Mouse (Mus musculus) embryonic facial prominence, embryonic 10.5 days (tissue): Measurements from ENCODE around the gene Opcml. TPM values are rescaled to one million over a fixed set of nuclear protein-coding genes. Genes with fewer than 3 reads are reported as not detected.
A peak's percentile ranks its signal among the peaks of the same experiment; 100 is the strongest.

Experiments used
- DNase-seq: peaks from one replicate; pipeline ENCODE4 v3.0.0-alpha.2; 2017; ENCODE audit warnings: low spot score
- H3K27ac ChIP-seq: fragments of 300-500 bp; sonication (generic); replicated peaks from 2 replicates; pipeline ENCODE4 v1.5.1; 2016; ENCODE audit warnings: mild to moderate bottlenecking
- H3K27me3 ChIP-seq: fragments of 300-500 bp; sonication (generic); replicated peaks from 2 replicates; pipeline ENCODE4 v1.6.1; 2016; ENCODE audit warnings: low read depth, mild to moderate bottlenecking; ENCODE audit not compliant: poor library complexity, severe bottlenecking
- H3K36me3 ChIP-seq: fragments of 300-500 bp; sonication (generic); replicated peaks from 2 replicates; pipeline ENCODE4 v1.6.1; 2016; ENCODE audit warnings: mild to moderate bottlenecking, moderate library complexity
- H3K4me1 ChIP-seq: fragments of 300-500 bp; sonication (generic); 2 replicates; pipeline ENCODE4 v1.6.1; 2016
- H3K4me3 ChIP-seq: fragments of 300-500 bp; sonication (generic); 2 replicates; pipeline ENCODE4 v1.5.1; 2016; ENCODE audit warnings: mild to moderate bottlenecking, moderate library complexity
- H3K9me3 ChIP-seq: fragments of 300-500 bp; sonication (generic); 2 replicates; pipeline ENCODE4 v1.6.1; 2016; ENCODE audit warnings: mild to moderate bottlenecking
- WGBS: fragments of 180-500 bp; shearing (Covaris S2); methylation state at CpG from one replicate; pipeline ENCODE4 v1.1.7; 2016; 5-methylcytosine and 5-hydroxymethylcytosine counted together
- polyA plus RNA-seq: library from polyadenylated mRNA; unstranded; fragments of >200 nt; fragmentation: Nextera tagmentation; extraction: Ambion mirVana; gene quantifications from 2 replicates; pipeline ENCODE4 v1.2.1, GENCODE M21; 2016

Gene Opcml
- polyA plus RNA-seq, 1 experiment from 2014 or later, result 0.52 TPM

DNA sequence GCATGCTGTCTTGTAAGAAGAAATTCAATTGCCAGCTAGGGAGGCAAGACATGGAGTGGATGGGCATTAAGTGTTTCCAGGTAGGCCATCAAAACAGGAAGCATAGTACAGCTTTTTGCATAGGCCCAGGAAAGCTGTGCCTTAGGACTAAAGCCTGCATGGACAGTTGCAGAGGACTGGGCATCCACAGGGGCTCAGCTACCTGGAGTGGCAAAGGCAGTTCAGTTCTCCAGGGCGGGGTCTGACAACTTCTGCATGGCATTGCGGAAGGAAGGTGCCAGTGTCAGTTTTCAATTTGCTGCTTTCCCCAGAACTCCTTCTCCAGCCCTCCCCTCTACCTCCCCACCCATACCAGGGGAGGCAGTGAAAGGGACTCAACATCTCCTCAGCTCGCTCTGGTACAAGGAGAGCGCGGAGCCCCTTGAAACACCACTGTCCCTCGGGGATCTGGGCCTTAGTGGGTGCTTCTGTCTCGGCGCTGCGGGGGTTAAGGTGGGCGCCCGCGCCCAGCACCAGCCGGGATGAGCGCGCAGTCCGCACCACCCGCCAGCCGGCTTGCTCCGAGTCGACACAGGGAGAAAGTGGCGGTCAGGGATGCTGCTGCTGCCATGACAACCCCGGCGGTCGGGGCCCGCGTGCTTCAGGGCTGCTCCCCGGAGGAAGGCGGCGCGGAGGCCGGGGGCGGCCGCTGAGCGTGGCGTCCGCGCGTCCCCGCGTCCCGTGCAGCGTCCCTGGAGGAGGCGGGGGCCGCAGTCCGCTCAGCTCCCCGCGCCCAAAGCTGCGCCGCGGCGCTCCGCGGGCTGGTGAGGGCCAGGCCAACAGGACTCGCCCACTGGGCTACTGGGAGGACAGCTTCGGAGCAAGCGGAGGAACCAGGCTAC, 612.4 kb downstream of the Opcml start:
- Histone ChIP-seq H3K4me1 (peaks cover 22% of the 10 kb centered on the region), H3K4me3 (peak overlapping the region; percentile 71), H3K36me3 (no peaks in the 10 kb centered on the region), H3K27ac (peak overlapping the region; percentile 74), H3K9me3 (no peaks in the 10 kb centered on the region), H3K27me3 (peaks cover 57% of the 10 kb centered on the region)
- under 1% methylated on average over 56 of the region's 56 CpGs for WGBS
- DNase-seq, result peak; percentile 74

DNA sequence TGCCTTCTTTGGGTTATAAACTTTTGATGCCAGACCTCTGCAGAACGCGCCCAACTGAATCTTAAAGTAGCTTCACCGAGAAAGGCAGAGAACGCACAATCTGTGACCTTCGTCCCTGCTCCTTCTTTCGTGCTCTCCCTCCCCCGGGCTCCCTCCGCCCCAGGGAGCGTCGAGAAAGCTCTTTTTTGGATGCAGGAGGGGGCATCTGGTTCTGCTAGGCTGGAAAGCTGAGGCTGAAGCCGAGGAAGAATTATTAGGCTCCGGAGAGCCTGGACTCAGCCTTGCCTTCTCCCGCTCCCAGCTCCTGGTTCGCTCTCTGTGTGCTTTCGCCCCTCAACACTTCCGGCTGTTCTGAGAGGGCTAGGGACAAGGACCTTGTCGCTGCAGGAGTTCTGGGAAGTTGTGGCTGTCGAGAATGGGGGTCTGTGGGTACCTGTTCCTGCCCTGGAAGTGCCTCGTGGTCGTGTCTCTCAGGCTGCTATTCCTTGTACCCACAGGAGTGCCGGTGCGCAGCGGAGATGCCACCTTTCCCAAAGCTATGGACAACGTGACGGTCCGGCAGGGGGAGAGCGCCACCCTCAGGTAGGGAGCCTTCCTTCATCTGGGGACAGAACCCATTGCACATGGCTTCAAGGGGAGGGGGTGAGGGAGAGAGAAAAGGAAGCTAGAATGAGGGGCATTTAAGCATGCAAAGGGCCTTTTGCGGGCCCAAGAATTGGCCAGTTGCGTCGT, 613.4 kb downstream of the Opcml start:
- WGBS, result 2% methylated on average over 30 of the region's 30 CpGs
- Histone ChIP-seq H3K9me3 (no peaks in the 10 kb centered on the region), H3K36me3 (no peaks in the 10 kb centered on the region), H3K27me3 (peaks cover 57% of the 10 kb centered on the region), H3K27ac (peak overlapping the region; percentile 74; the same call in 1 of the 2 replicates), H3K4me3 (peak overlapping the region; percentile 71), H3K4me1 (peaks cover 22% of the 10 kb centered on the region)
- DNase-seq, result peak; percentile 75

DNA sequence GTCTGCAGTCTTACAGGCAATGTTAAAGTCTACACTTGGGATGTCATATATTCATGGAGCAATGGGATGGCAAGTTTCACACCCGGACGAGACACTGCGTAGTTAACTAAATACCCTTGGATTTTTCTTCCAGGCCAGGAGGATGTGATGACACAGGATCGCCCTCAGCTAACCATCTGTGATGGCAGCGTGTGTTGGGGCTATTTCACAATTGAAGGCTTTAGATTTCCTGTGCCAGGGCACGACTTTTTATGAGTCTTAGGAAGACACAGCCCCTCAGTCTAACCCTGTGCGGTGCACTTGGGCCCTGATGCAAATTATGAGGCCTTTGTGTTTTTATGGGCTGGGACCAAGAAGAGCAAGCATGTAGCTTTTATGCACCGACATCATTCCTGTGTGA, 614.0 kb downstream of the Opcml start:
- Histone ChIP-seq H3K27me3 (peaks cover 57% of the 10 kb centered on the region), H3K27ac (no peak overlapping the region), H3K4me3 (peak overlapping the region; percentile 71; the same call in 1 of the 2 replicates)

DNA sequence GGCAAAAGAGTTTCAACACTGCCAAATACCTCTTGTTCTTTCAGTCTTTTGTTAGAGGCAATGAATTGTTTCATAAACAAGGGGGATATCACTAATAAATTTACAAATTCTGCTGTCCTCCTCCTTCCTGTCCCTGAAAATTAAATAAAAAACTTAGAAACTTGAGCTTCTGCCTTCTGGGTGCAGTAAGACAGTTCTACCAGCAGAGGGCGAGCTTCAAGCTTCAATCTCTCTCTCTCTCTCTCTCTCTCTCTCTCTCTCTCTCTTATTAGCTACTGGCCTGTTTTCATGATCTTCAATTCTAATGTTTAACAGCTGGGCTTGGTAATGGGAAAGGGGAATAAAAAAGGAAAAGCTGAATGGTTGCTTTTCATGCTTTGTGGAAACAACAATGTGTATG, 615.2 kb downstream of the Opcml start:
- 0% methylated on average over 1 of the region's 1 CpGs for WGBS
- DNase-seq, result peak; percentile 42
- H3K27ac ChIP-seq, result no peak overlapping the region
- peaks cover 22% of the 10 kb centered on the region for H3K4me1 ChIP-seq
- no peaks in the 10 kb centered on the region for H3K36me3 ChIP-seq
- H3K9me3 ChIP-seq, result no peaks in the 10 kb centered on the region
- no peak overlapping the region for H3K4me3 ChIP-seq
- H3K27me3 ChIP-seq, result peaks cover 47% of the 10 kb centered on the region

More for the DNA sequence above, 614.0 kb downstream of the Opcml start:
- H3K9me3 ChIP-seq, result no peaks in the 10 kb centered on the region
- WGBS, result 71% methylated on average over 8 of the region's 8 CpGs
- DNase-seq, result no peak
- peaks cover 22% of the 10 kb centered on the region for H3K4me1 ChIP-seq
- no peaks in the 10 kb centered on the region for H3K36me3 ChIP-seq

DNA sequence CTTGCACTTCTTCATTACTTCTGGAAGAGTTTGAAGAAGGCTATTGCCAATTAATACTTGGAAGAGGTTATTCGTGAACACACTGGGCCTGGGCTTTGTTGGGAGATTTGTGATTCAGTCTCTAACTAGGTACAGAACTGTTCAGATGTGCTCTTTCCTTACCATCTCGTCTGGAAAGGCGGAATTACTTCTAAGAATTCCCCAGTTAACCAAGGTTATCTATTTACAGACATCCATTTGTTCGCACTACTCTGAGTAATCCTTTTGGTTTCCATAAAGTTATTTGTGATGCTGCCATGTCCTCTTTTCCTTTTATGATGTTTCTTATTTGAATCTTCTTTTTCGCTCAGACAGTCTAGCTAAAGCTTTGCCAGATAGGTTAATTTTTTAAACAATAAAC, 630.2 kb downstream of the Opcml start:
- no peaks in the 10 kb centered on the region for H3K36me3 ChIP-seq
- no peak overlapping the region for H3K27ac ChIP-seq
- H3K4me1 ChIP-seq, result no peaks in the 10 kb centered on the region
- no peak for DNase-seq
- no peak overlapping the region for H3K4me3 ChIP-seq
- no peaks in the 10 kb centered on the region for H3K27me3 ChIP-seq
- 92% methylated on average over 5 of the region's 5 CpGs for WGBS
- H3K9me3 ChIP-seq, result no peaks in the 10 kb centered on the region

DNA sequence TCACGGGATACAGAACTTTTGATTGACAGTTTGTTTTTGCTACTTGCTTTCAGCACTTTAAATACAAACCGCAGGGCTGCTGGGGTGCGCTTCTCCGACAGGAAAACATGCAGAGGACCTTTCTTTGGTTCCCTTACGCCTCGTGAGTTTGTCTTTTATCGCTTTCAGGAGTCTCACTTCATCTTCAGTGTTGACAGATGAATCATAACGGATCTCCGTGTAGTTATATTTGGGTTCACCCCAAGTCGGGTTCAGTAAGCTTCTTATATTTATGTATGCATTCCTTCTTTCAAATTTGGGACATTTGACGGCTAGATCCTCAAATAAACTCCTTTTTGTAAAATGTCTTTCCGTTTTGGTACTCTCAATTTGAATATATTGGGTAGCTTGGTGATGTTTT, 632.8 kb downstream of the Opcml start:
- no peaks in the 10 kb centered on the region for H3K36me3 ChIP-seq
- no peaks in the 10 kb centered on the region for H3K9me3 ChIP-seq
- H3K4me1 ChIP-seq, result no peaks in the 10 kb centered on the region
- H3K27ac ChIP-seq, result no peak overlapping the region
- no peak for DNase-seq
- no peak overlapping the region for H3K4me3 ChIP-seq
- WGBS, result 54% methylated on average over 12 of the region's 12 CpGs
- H3K27me3 ChIP-seq, result peaks cover 7% of the 10 kb centered on the region; the same call in 1 of the 2 replicates

DNA sequence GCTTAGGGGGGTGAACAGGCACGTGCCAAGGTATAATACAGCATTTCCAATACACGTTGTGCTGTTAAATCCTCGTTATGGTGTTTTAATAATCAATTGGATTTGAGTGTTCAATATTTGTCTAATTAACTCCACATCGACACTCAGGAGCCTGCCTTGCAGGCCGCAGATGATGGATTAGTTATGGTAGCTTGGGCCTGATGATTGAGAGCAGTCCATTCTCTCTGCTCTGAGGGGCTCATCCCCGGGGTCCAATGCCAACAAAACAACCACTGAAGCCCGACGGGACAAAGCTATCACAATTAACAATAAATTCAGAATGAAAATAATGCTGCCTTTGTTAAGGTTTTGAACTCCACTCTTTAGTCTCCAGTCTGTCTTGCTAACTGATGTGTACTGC, 641.6 kb downstream of the Opcml start:
- H3K27me3 ChIP-seq, result peaks cover 11% of the 10 kb centered on the region; the same call in 1 of the 2 replicates

DNA sequence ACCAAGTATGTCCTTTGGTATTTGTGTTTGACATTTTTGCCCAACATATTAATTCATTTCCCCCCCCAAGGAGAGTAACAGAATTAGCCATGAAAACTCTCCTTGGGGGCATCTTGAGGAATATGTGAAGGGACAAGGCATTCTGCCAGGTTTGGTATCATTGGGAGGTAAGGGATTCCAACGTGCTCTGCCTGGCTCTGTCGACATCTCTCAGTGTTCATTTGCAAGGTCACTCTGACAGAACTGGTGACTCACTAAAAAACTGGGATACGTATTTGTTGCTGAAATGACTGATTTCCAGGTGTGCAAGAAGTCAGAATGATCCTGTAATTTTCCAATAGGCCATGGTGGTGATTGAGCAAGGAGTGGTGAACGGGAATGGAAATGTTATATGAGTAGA, 648.2 kb downstream of the Opcml start:
- no peaks in the 10 kb centered on the region for H3K27me3 ChIP-seq
- no peak overlapping the region for H3K27ac ChIP-seq
- WGBS, result 88% methylated on average over 4 of the region's 4 CpGs
- DNase-seq, result no peak
- no peaks in the 10 kb centered on the region for H3K9me3 ChIP-seq
- H3K36me3 ChIP-seq, result no peaks in the 10 kb centered on the region
- H3K4me1 ChIP-seq, result peaks cover 6% of the 10 kb centered on the region; the same call in 1 of the 2 replicates
- H3K4me3 ChIP-seq, result no peak overlapping the region

More for the DNA sequence above, 641.6 kb downstream of the Opcml start:
- H3K9me3 ChIP-seq, result no peaks in the 10 kb centered on the region
- DNase-seq, result no peak
- no peaks in the 10 kb centered on the region for H3K36me3 ChIP-seq
- no peak overlapping the region for H3K4me3 ChIP-seq
- no peaks in the 10 kb centered on the region for H3K4me1 ChIP-seq
- WGBS, result 37% methylated on average over 8 of the region's 8 CpGs
- H3K27ac ChIP-seq, result no peak overlapping the region

DNA sequence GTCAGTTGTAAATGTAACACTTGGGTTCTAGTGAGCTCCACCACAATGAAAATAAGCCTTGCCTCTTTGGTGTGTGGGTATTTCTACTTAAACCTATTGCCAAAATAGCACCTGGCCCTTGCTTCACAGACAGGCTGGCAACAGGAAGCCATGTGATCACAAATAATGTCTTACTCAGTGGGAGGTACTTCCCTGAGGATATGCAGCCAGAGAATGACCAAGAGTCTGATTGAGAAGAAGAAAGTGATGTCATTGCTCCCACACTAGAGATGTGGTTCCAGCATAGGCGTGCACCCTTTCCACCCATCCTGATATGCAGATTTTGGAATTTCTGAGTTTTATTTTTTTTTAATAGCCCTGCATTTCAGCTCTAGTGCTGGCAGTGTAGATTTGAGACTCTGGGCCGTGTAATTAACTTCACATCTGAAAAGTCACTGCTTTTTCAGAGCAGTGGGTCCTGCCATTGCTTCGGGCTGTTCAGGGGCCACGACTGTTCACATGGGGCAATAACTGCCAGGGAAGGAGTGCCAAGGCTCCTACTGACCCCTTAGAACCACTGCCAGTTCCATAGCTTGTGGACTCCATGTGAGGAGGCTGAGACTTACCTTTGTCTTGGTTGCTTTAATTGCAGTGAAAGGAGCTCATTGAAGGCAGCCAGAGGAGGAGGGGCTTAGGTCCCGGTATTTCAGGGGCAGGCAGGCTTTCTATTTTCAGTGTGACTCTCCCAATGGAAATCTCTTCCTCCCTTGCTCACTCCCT, 649.0 kb downstream of the Opcml start:
- no peak overlapping the region for H3K27ac ChIP-seq
- H3K4me3 ChIP-seq, result no peak overlapping the region
- no peaks in the 10 kb centered on the region for H3K36me3 ChIP-seq
- no peak for DNase-seq
- no peaks in the 10 kb centered on the region for H3K27me3 ChIP-seq
- H3K4me1 ChIP-seq, result peaks cover 6% of the 10 kb centered on the region; the same call in 1 of the 2 replicates
- H3K9me3 ChIP-seq, result no peaks in the 10 kb centered on the region
- WGBS, result 59% methylated on average over 5 of the region's 5 CpGs

DNA sequence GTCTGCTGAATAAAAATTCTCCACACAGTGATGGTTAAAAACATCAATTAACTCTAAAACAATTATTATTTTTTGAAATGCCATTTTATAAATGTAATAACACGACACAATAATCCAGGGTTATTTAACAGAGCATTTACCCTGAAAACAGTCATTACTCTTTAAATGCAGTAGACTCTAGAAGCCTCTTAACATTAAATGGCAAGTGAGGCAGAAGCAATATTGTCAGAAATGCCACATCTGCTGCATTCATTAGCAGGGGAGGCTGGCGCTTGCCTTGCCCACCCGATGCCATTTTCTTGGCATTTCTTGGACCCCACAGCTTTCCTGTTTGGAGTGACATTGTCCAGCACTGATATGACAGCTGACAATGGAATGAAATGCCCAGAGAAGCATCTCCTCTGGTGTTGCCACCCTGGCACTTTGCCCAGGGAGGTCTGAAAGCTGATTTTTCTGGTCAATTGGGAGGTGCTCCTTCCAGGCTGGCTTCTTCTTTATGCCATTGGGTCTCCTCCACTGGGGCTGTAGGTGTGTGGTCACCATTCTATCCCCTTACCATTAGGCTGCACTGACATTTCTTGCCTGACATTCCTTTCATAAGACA, 649.7 kb downstream of the Opcml start:
- WGBS, result 90% methylated on average over 3 of the region's 3 CpGs
- Histone ChIP-seq H3K4me1 (peaks cover 6% of the 10 kb centered on the region; the same call in 1 of the 2 replicates), H3K9me3 (no peaks in the 10 kb centered on the region), H3K36me3 (no peaks in the 10 kb centered on the region), H3K27ac (no peak overlapping the region), H3K27me3 (no peaks in the 10 kb centered on the region), H3K4me3 (no peak overlapping the region)
- DNase-seq, result no peak

DNA sequence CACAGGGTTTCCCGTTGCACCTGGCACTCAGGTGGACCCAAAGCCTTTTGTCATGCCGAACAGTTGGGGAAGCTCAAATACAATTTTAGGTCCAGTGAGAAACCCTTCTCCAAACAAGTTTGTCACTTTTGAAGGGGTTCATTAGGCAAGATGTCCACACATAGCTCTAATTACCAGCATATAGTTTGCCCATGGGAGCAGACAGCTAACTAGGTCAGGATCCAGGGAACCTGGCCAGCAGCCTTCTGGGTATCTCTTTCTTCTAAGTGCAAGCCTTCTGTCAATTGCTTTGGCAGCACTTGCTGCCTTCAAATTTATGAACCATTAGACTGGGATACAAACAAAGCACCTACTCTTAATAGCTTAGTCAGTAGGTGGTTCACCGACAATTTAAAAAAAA, 653.9 kb downstream of the Opcml start:
- Histone ChIP-seq H3K27ac (no peak overlapping the region), H3K4me1 (peaks cover 6% of the 10 kb centered on the region; the same call in 1 of the 2 replicates), H3K27me3 (no peaks in the 10 kb centered on the region), H3K9me3 (no peaks in the 10 kb centered on the region), H3K4me3 (no peak overlapping the region), H3K36me3 (no peaks in the 10 kb centered on the region)
- WGBS, result 83% methylated on average over 3 of the region's 3 CpGs
- no peak for DNase-seq

DNA sequence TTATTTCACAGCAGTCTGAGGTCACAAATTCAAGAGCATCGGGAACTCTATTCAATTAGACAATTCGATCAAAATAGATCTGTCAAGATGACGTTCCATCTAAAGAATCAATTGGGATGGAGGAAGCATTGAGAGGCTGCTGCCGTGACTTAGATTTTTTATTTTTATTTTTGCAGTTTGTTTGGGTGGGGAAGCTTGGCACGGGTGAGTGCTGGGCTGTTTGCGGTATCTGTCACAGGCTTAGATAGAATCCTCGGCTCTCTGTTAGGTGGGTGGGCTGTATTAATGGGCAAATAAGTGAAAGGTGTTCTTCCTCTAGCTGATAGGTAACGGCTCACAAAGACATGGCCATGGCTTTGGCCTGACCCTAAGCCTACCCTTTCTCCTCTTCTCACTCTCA, 654.4 kb downstream of the Opcml start:
- Histone ChIP-seq H3K9me3 (no peaks in the 10 kb centered on the region), H3K4me1 (peaks cover under 1% of the 10 kb centered on the region; the same call in 1 of the 2 replicates), H3K27me3 (no peaks in the 10 kb centered on the region), H3K27ac (no peak overlapping the region), H3K4me3 (no peak overlapping the region), H3K36me3 (no peaks in the 10 kb centered on the region)
- DNase-seq, result no peak
- WGBS, result 86% methylated on average over 8 of the region's 8 CpGs
